Mouse (Mus musculus): ENCODE data around the gene Cyb561. TPM values are rescaled to one million over a fixed set of nuclear protein-coding genes. Genes with fewer than 3 reads are reported as not detected.

Cyb561 gene
- total and polyA plus RNA-seq, 3 experiments = 32.8 to 43.9 TPM; not detected in 1

- no peak for DNase-seq (ENCODE audit: low read depth, low spot score)
- Histone ChIP-seq H3K27me3 (ENCODE audit: control insufficient read depth in 1 of 2, insufficient read depth in 2 of 2, low read length in 2 of 2) (peaks cover 2% of the 10 kb centered on the region in 2 experiments), H3K79me2 (ENCODE audit: control insufficient read depth, insufficient read depth, low read length, poor library complexity) (no peaks in the 10 kb centered on the region), H3K9me3 (replicated peaks; ENCODE audit: insufficient read depth, low read length) (no peaks in the 10 kb centered on the region), H3K4me1 (ENCODE audit: control insufficient read depth in 1 of 2, insufficient read depth in 2 of 2, low read length in 2 of 2) (peaks cover 0 to 8% of the 10 kb centered on the region in 2 experiments; a peak in 2 of 4 replicates), H3K9ac (ENCODE audit: control insufficient read depth, low read depth, low read length, poor library complexity, severe bottlenecking) (no peak overlapping the region), H3K27ac (ENCODE audit: control insufficient read depth, low read depth, low read length) (no peak overlapping the region), H3K36me3 (ENCODE audit: control insufficient read depth in 1 of 2, insufficient read depth in 2 of 2, low read length in 2 of 2) (no peaks in the 10 kb centered on the region), H3K4me3 (ENCODE audit: control insufficient read depth in 1 of 2, insufficient read depth in 1 of 2, low read depth in 2 of 2, low read length in 2 of 2) (no peak overlapping the region)
- TF ChIP-seq MXI1 (IDR thresholded peaks at IDR 0.05; ENCODE audit: low read depth, low read length) (no peak), SMC3 (IDR thresholded peaks at IDR 0.05; ENCODE audit: low read depth, low read length) (no peak), EP300 (IDR thresholded peaks at IDR 0.05; ENCODE audit: low read depth in 1 of 2, low read length in 2 of 2) (no peak), ZMIZ1 (IDR thresholded peaks at IDR 0.05; ENCODE audit: low read depth, low read length) (no peak), GABPA (IDR thresholded peaks at IDR 0.05; ENCODE audit: low read depth, low read length) (no peak), UBTF (IDR thresholded peaks at IDR 0.05; ENCODE audit: borderline replicate concordance, insufficient read depth, low read depth, low read length) (no peak), TBP (IDR thresholded peaks at IDR 0.05; ENCODE audit: low read depth, low read length) (no peak), MAZ (IDR thresholded peaks at IDR 0.05; ENCODE audit: low read depth, low read length) (no peak), USF1 (IDR thresholded peaks at IDR 0.05; ENCODE audit: low read depth, low read length) (no peak), ELF1 (IDR thresholded peaks at IDR 0.05; ENCODE audit: low read depth, low read length) (no peak), NRF1 (IDR thresholded peaks at IDR 0.05; ENCODE audit: insufficient read depth, low read depth, low read length, poor library complexity, severe bottlenecking) (no peak), MEF2A (IDR thresholded peaks at IDR 0.05; ENCODE audit: extremely low read depth, insufficient replicate concordance, low read depth, low read length, poor library complexity, severe bottlenecking) (no peak)
Measured at GRCm38 (mm10) chr11:105953402-105953801, 266 bp upstream of the Cyb561 start.

- Histone ChIP-seq H3K36me3 (ENCODE audit: control insufficient read depth in 1 of 2, insufficient read depth in 2 of 2, low read length in 2 of 2) (peaks cover 0 to 4% of the 10 kb centered on the region in 2 experiments; a peak in 2 of 4 replicates), H3K9me3 (replicated peaks; ENCODE audit: insufficient read depth, low read length) (no peaks in the 10 kb centered on the region), H3K9ac (ENCODE audit: control insufficient read depth, low read depth, low read length, poor library complexity, severe bottlenecking) (no peak overlapping the region), H3K79me2 (ENCODE audit: control insufficient read depth, insufficient read depth, low read length, poor library complexity) (no peaks in the 10 kb centered on the region), H3K4me1 (ENCODE audit: control insufficient read depth in 1 of 2, insufficient read depth in 2 of 2, low read length in 2 of 2) (peaks cover 4 to 17% of the 10 kb centered on the region in 2 experiments), H3K27ac (ENCODE audit: control insufficient read depth, low read depth, low read length) (no peak overlapping the region), H3K27me3 (ENCODE audit: control insufficient read depth in 1 of 2, insufficient read depth in 2 of 2, low read length in 2 of 2) (peaks cover 2% of the 10 kb centered on the region in 2 experiments), H3K4me3 (ENCODE audit: control insufficient read depth in 1 of 2, insufficient read depth in 1 of 2, low read depth in 2 of 2, low read length in 2 of 2) (no peak overlapping the region)
- TF ChIP-seq MYB (IDR thresholded peaks at IDR 0.05; ENCODE audit: low read depth, low read length) (no peak), NELFE (IDR thresholded peaks at IDR 0.05; ENCODE audit: low read depth, low read length) (no peak), UBTF (IDR thresholded peaks at IDR 0.05; ENCODE audit: borderline replicate concordance, insufficient read depth, low read depth, low read length) (no peak), HCFC1 (IDR thresholded peaks at IDR 0.05; ENCODE audit: low read depth, low read length) (no peak), ZMIZ1 (IDR thresholded peaks at IDR 0.05; ENCODE audit: low read depth, low read length) (no peak), RAD21 (IDR thresholded peaks at IDR 0.05; ENCODE audit: low read depth, low read length) (no peak), MXI1 (IDR thresholded peaks at IDR 0.05; ENCODE audit: low read depth, low read length) (no peak), GABPA (IDR thresholded peaks at IDR 0.05; ENCODE audit: low read depth, low read length) (no peak), SMC3 (IDR thresholded peaks at IDR 0.05; ENCODE audit: low read depth, low read length) (no peak)
- no peak for DNase-seq (ENCODE audit: low read depth, low spot score)
Measured at GRCm38 (mm10) chr11:105952111-105952510, 1.0 kb downstream of the Cyb561 start.
